Mouse (Mus musculus) adrenal gland, postnatal 25 days (tissue): Measurements from ENCODE around the gene Smu1. TPM values are rescaled to one million over a fixed set of nuclear protein-coding genes. Genes with fewer than 3 reads are reported as not detected.

Experiments used
- DNase-seq: peaks from one replicate; pipeline ENCODE4 v3.0.0; 2021; ENCODE audit warnings: mixed read lengths
- microRNA-seq, 2 experiments: library from miRNA; unstranded; fragments of <30 nt; microRNA quantifications; one replicate each; pipeline ENCODE4 v1.2.0; 2021
- total RNA-seq: library from RNA; stranded (reverse); gene quantifications from 2 replicates; pipeline ENCODE4 v1.2.3, GENCODE M21; 2021

The Smu1 gene
- total RNA-seq, 1 experiment from 2014 or later = 66.4 TPM

- no peak for DNase-seq
Measured at GRCm38 (mm10) chr4:40757157-40757779, 455 bp downstream of the Smu1 start.

- DNase-seq = no peak
Measured at GRCm38 (mm10) chr4:40735351-40735750, 22.4 kb downstream of the Smu1 start.

GRCm38 (mm10) chr4:40731262-40731661 is 26.5 kb downstream of the Smu1 start:
- DNase-seq = no peak

- no peak for DNase-seq
Measured at GRCm38 (mm10) chr4:40727247-40727646, 30.5 kb downstream of the Smu1 start.

- no peak for DNase-seq
Measured at GRCm38 (mm10) chr4:40725554-40725953, 32.2 kb downstream of the Smu1 start.

GRCm38 (mm10) chr4:40725141-40725540 is 32.6 kb downstream of the Smu1 start:
- DNase-seq = no peak

GRCm38 (mm10) chr4:40722687-40723460 is 34.8 kb downstream of the Smu1 start:
- DNase-seq = peak; percentile 75

- peak; percentile 99 for DNase-seq
Measured at GRCm38 (mm10) chr4:40722011-40722666, 35.6 kb downstream of the Smu1 start, which contains the start of gene Dnaja1. Dnaja1 (plus strand) TSS chr4:40722150.

GRCm38 (mm10) chr4:40720910-40721309 is 36.8 kb downstream of the Smu1 start:
- DNase-seq = no peak

GRCm38 (mm10) chr4:40717141-40717540 is 40.6 kb downstream of the Smu1 start:
- DNase-seq = no peak

- no peak for DNase-seq
Measured at GRCm38 (mm10) chr4:40703710-40704275, 53.9 kb downstream of the Smu1 start.

- peak; percentile 91 for DNase-seq
Measured at GRCm38 (mm10) chr4:40702797-40703709, 54.7 kb downstream of the Smu1 start, which contains the start of gene Aptx. Aptx (minus strand) TSS chr4:40703194.

GRCm38 (mm10) chr4:40701796-40702195 is 55.9 kb downstream of the Smu1 start:
- DNase-seq = no peak

- peak; percentile 13 for DNase-seq
Measured at GRCm38 (mm10) chr4:40700216-40700615, 57.5 kb downstream of the Smu1 start.

- no peak for DNase-seq
Measured at GRCm38 (mm10) chr4:40697059-40697458, 60.7 kb downstream of the Smu1 start.

GRCm38 (mm10) chr4:40691100-40691499 is 66.6 kb downstream of the Smu1 start:
- DNase-seq = no peak

Small RNA genes lying within 50 kb of the gene (microRNA-seq; reads per million reads assigned to microRNA genes)
- gene Mir207 = 0 reads per million in 2 experiments

Other genes with a start within 250 kb of the Smu1 start
- gene Aptx, start 54.7 kb downstream of the Smu1 start, total RNA-seq = 16.3 and 24.9 TPM in 2 replicates
- gene Dnaja1, start 35.8 kb downstream of the Smu1 start, total RNA-seq = 235 and 424 TPM in 2 replicates
- 70.1 and 91.5 TPM in 2 replicates for gene B4galt1, start 96.1 kb upstream of the Smu1 start, total RNA-seq
- 5.2 and 10.7 TPM in 2 replicates for gene Spink4, start 162.1 kb upstream of the Smu1 start, total RNA-seq
- gene Bag1, start 190.4 kb upstream of the Smu1 start, total RNA-seq = 276 and 283 TPM in 2 replicates
- 103 and 105 TPM in 2 replicates for gene Chmp5, start 190.5 kb upstream of the Smu1 start, total RNA-seq
- gene Nfx1, start 213.0 kb upstream of the Smu1 start, total RNA-seq = 86.1 and 90.5 TPM in 2 replicates